Mouse (Mus musculus): ENCODE measurements around the gene Ilf3.
"Not testable (repeated sequence)": the region's sequence is repeated elsewhere in the genome, so short reads cannot be mapped to it uniquely, and the experiment has no call there.

GRCm38 (mm10) chr9:21322917-21323297, 44.8 kb upstream of the Ilf3 start:
- TF ChIP-seq POLR2A (IDR thresholded peaks at IDR 0.05; ENCODE audit: insufficient read depth, low read length); CTCF (IDR thresholded peaks at IDR 0.05; ENCODE audit: low read depth, low read length): not testable (repeated sequence)

Measured in ES-Bruce4 (cell line).